Mouse (Mus musculus) embryonic facial prominence, embryonic 13.5 days (tissue): ENCODE measurements around the gene Btbd7. TPM values are rescaled to one million over a fixed set of nuclear protein-coding genes. Genes with fewer than 3 reads are reported as not detected.

Experiments used
- polyA plus RNA-seq: library from polyadenylated mRNA; unstranded; fragments of >200 nt; fragmentation: Nextera tagmentation; extraction: Ambion mirVana; gene quantifications from 2 replicates; pipeline ENCODE4 v1.2.1, GENCODE M21; 2015

Gene Btbd7
- polyA plus RNA-seq, 1 experiment from 2014 or later: 26.3 TPM

Other genes with a start within 250 kb of the Btbd7 start
- 10.4 and 10.8 TPM in 2 replicates for gene Itpk1, start 173.5 kb downstream of the Btbd7 start, polyA plus RNA-seq
- 25.5 and 25.7 TPM in 2 replicates for gene Moap1, start 134.8 kb downstream of the Btbd7 start, polyA plus RNA-seq
- 9.7 and 10.9 TPM in 2 replicates for gene Tmem251, start 134.7 kb downstream of the Btbd7 start, polyA plus RNA-seq
- gene Gm28051, start 120.7 kb downstream of the Btbd7 start, polyA plus RNA-seq: not detected in 2 replicates
- gene Gon7, start 120.7 kb downstream of the Btbd7 start, polyA plus RNA-seq: 36.0 and 38.9 TPM in 2 replicates
- 42.1 and 44.7 TPM in 2 replicates for gene Ubr7, start 120.5 kb downstream of the Btbd7 start, polyA plus RNA-seq
- gene Gm20604, start 119.8 kb downstream of the Btbd7 start, polyA plus RNA-seq: 28.5 and 29.5 TPM in 2 replicates
- not detected in 2 replicates for gene Cox8c, start 20.8 kb upstream of the Btbd7 start, polyA plus RNA-seq
- gene Unc79, start 70.4 kb upstream of the Btbd7 start, polyA plus RNA-seq: 0.34 and 0.35 TPM in 2 replicates